In the genomic region with DNA sequence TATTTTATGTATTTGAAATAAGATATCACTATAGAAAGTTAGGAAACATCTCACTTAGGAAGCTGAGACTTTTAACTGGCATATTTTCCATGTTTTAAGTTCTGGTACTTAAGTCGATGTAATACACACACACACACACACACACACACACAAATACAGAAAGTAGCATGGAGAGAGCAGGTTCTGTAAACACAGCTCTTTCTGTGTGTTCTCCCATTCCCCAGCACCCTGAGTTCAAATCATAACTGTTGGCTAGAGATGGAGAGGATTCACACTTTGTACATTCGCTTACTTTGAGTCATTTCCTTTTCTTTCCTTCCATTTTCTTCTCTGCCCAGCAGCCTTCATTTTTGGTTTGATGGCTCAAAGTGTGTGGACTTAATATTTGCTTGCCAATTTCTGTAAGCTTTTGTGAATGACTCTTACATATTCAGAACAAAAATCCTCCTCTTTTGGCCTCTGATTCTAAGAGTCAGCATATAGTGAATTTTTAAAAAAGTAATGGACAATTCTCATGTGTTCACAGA, we compare ENCODE assay signal across 9 mouse cellular contexts. TPM values are rescaled to one million over a fixed set of nuclear protein-coding genes. Genes with fewer than 3 reads are reported as not detected.
A peak's percentile ranks its signal among the peaks of the same experiment; 100 is the strongest.
DNase-seq lines count a peak whose midpoint lies in the region; ATAC-seq and TF ChIP-seq lines count a peak whose summit lies in the region.
"Had no signal": no experiment of that assay in that cellular context is flagged by ENCODE, and none has a peak within 500 bp of the region (broad histone marks: within the 10 kb centered on the region; RNA-seq: fewer than 3 reads in every experiment).

No protein-coding gene starts in this region.

- no peak for DNase-seq in heart, embryonic 10.5 days (ENCODE audit: low spot score)
- DNase-seq in heart, postnatal 25 days (ENCODE audit: low spot score), result no peak
- DNase-seq in CD4-positive helper T cell, adult 2 months (ENCODE audit: low read depth, low spot score), result peak; percentile 37
- DNase-seq in cerebellum, adult 9-11 months, result no peak
- DNase-seq in kidney, adult 2 months, result no peak
- DNase-seq in layer of hippocampus, postnatal 14 days (ENCODE audit: low spot score in 2 of 2), result no peak

- intact Hi-C loops in heart, postnatal 25 days (cut with DNase I), result no loop called here

- no peak for ATAC-seq in forebrain, embryonic 15.5 days (replicated peaks)
- ATAC-seq in liver, embryonic 15.5 days (ENCODE audit: insufficient read depth), result no peak

- no peaks in the 10 kb centered on the region for H3K27me3 ChIP-seq in heart, embryonic 10.5 days (ENCODE audit: insufficient read depth, poor library complexity, severe bottlenecking)
- no peaks in the 10 kb centered on the region for H3K27me3 ChIP-seq in forebrain, embryonic 15.5 days
- H3K27me3 ChIP-seq in liver, embryonic 15.5 days, result no peaks in the 10 kb centered on the region
- H3K27me3 ChIP-seq in kidney, adult 2 months (replicated peaks; ENCODE audit: control insufficient read depth, insufficient read depth, low read length), result no peaks in the 10 kb centered on the region
- H3K27me3 ChIP-seq: Patski had no signal

- H3K9ac ChIP-seq in forebrain, embryonic 15.5 days (replicated peaks), result peak overlapping the region; percentile 92; the same call in 1 of the 2 replicates
- peak overlapping the region; percentile 98 for H3K9ac ChIP-seq in liver, embryonic 15.5 days

- H3K4me2 ChIP-seq in forebrain, embryonic 15.5 days (replicated peaks), result peak overlapping the region; percentile 52
- H3K4me2 ChIP-seq in liver, embryonic 15.5 days, result peak overlapping the region; percentile 93

- TF ChIP-seq POLR2A in kidney, adult 2 months (IDR thresholded peaks at IDR 0.05; ENCODE audit: low read depth, low read length), result no peak

- H3K36me3 ChIP-seq in heart, embryonic 10.5 days, result peaks cover 8% of the 10 kb centered on the region
- no peaks in the 10 kb centered on the region for H3K36me3 ChIP-seq in forebrain, embryonic 15.5 days
- peaks cover 25% of the 10 kb centered on the region for H3K36me3 ChIP-seq in liver, embryonic 15.5 days (replicated peaks)
- H3K36me3 ChIP-seq in kidney, adult 2 months (ENCODE audit: control insufficient read depth, insufficient read depth, low read length), result no peaks in the 10 kb centered on the region

- H3K9me3 ChIP-seq in heart, embryonic 10.5 days, result no peaks in the 10 kb centered on the region
- no peaks in the 10 kb centered on the region for H3K9me3 ChIP-seq in forebrain, embryonic 15.5 days
- H3K9me3 ChIP-seq in liver, embryonic 15.5 days (replicated peaks), result no peaks in the 10 kb centered on the region

- H3K4me3 ChIP-seq in heart, embryonic 10.5 days, result peak overlapping the region; percentile 100
- H3K4me3 ChIP-seq in forebrain, embryonic 15.5 days, result peak overlapping the region; percentile 96
- peak overlapping the region; percentile 100 for H3K4me3 ChIP-seq in liver, embryonic 15.5 days (replicated peaks)
- H3K4me3 ChIP-seq in kidney, adult 2 months (ENCODE audit: insufficient read depth, low read depth, low read length), result no peak overlapping the region

- peaks cover 37% of the 10 kb centered on the region for H3K4me1 ChIP-seq in heart, embryonic 10.5 days
- H3K4me1 ChIP-seq in forebrain, embryonic 15.5 days, result peaks cover 54% of the 10 kb centered on the region
- H3K4me1 ChIP-seq in liver, embryonic 15.5 days (replicated peaks), result peaks cover 62% of the 10 kb centered on the region
- no peaks in the 10 kb centered on the region for H3K4me1 ChIP-seq in kidney, adult 2 months (ENCODE audit: control insufficient read depth, insufficient read depth, low read length)

- 53% methylated on average over 2 of the region's 2 CpGs for WGBS in heart, embryonic 10.5 days
- WGBS in forebrain, embryonic 15.5 days, result 33% methylated on average over 2 of the region's 2 CpGs
- WGBS in liver, embryonic 15.5 days (ENCODE audit: insufficient replicate concordance), result 28% methylated on average over 2 of the region's 2 CpGs
- 42% methylated on average over 2 of the region's 2 CpGs for WGBS in kidney, adult 2 months

- H3K27ac ChIP-seq in heart, embryonic 10.5 days, result no peak overlapping the region
- H3K27ac ChIP-seq in forebrain, embryonic 15.5 days (replicated peaks), result no peak overlapping the region
- no peak overlapping the region for H3K27ac ChIP-seq in liver, embryonic 15.5 days (replicated peaks)
- H3K27ac ChIP-seq in kidney, adult 2 months (ENCODE audit: insufficient read depth, low read depth, low read length), result no peak overlapping the region

- no peak for TF ChIP-seq CTCF in kidney, adult 2 months (conservative IDR thresholded peaks at IDR 0.05; ENCODE audit: insufficient read depth, insufficient read length, low read depth, low read length)

RNA-seq across cellular contexts. Expression of gene Nsd2, which starts 1.4 kb away (rescaled TPM):
- 45.7 and 48.7 TPM in 2 replicates for polyA plus RNA-seq in heart, embryonic 10.5 days (2016; fragmentation: Nextera tagmentation; extraction: Ambion mirVana)
- total RNA-seq in heart, postnatal 25 days (2021), result 10 to 100 TPM; 25.9 to 28.4 TPM
- polyA plus RNA-seq in forebrain, embryonic 15.5 days (2015; fragmentation: Nextera tagmentation; extraction: Ambion mirVana), result 90.4 and 92.3 TPM in 2 replicates
- polyA plus RNA-seq in liver, embryonic 15.5 days (2015; fragmentation: Nextera tagmentation; extraction: Ambion mirVana), result 23.0 and 26.9 TPM in 2 replicates
- 6.3 and 6.8 TPM in 2 replicates for polyA plus RNA-seq in kidney, adult 2 months (2012; rRNA removed)
- total RNA-seq in layer of hippocampus, postnatal 14 days (2021), result 100 to 1,000 TPM; 112 to 120 TPM

RNA-seq across cellular contexts. Expression of gene Letm1, which starts 39.3 kb away (rescaled TPM):
- polyA plus RNA-seq in heart, embryonic 10.5 days (2016; fragmentation: Nextera tagmentation; extraction: Ambion mirVana), result 53.2 and 56.3 TPM in 2 replicates
- total RNA-seq in heart, postnatal 25 days (2021), result 100 to 1,000 TPM; 152 to 161 TPM
- 69.5 and 72.3 TPM in 2 replicates for polyA plus RNA-seq in forebrain, embryonic 15.5 days (2015; fragmentation: Nextera tagmentation; extraction: Ambion mirVana)
- polyA plus RNA-seq in liver, embryonic 15.5 days (2015; fragmentation: Nextera tagmentation; extraction: Ambion mirVana), result 18.9 and 21.3 TPM in 2 replicates
- 85.1 and 91.6 TPM in 2 replicates for polyA plus RNA-seq in kidney, adult 2 months (2012; rRNA removed)
- total RNA-seq in layer of hippocampus, postnatal 14 days (2021), result 100 to 1,000 TPM in 1 of 2 experiments, 10 to 100 TPM in 1; 96.8 to 105 TPM
